ENCODE assay signal across 8 mouse cellular contexts in the genomic region with DNA sequence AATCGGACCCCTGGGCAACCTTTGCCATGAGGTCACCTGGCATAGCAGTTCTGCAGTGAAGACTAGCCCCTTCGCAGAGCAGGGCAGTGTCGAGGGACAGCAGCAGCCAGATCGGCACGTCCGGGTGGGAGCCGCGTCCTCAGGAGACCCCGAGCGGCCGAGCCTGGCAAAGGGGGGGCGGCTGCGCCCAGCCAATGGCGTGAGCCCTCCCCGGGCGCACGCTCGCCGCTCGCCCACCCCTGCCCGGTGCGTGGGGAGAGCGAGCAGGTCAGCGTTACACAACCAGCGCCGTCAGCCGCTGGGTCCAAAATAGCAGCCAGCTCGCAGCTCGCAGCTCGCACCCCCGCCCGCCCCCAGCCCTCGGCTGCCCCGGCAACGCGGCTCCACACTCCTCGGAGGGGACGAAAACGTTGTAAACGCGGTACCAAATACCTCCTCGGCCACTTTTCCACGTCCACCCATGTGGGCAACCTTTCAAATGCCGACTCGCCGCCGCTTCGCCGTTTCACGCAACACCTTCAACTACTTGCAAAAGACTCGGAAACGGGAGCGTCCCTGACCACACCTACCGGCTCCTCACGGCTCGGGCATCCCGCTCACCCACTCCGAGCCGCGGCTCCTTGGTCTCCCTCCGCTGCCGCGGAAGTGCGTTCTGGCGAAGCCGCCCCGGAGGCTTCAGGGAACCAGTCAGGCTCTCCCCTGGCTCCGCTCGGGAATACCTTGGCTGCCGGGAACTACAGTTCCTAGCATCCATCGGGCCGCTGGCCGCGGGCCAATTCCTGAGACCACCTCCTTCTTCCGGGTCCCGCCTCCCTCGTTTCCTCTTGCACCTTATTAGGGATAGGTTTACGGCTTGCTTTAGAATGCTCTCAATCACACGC. TPM values are rescaled to one million over a fixed set of nuclear protein-coding genes. Genes with fewer than 3 reads are reported as not detected.
DNase-seq lines count a peak whose midpoint lies in the region; ATAC-seq and TF ChIP-seq lines count a peak whose summit lies in the region.

A gene (minus strand): TSS at position 763 of the 881 bp plus-strand sequence.

- H3K4me2 ChIP-seq in intestine, embryonic 14.5 days (ENCODE audit: low read length), result peak within 1 kb of the TSS; percentile 72

- H3K4me1 ChIP-seq in cortical plate, adult 2 months (ENCODE audit: control insufficient read depth, insufficient read depth, low read length), result peaks cover 2% of the 10 kb centered on the region; the same call in 1 of the 2 replicates
- H3K4me1 ChIP-seq in intestine, embryonic 14.5 days (replicated peaks; ENCODE audit: control insufficient read depth, insufficient read depth, low read length), result no peaks in the 10 kb centered on the region

- H3K36me3 ChIP-seq in intestine, embryonic 14.5 days (ENCODE audit: control insufficient read depth, insufficient read depth, low read length), result peaks cover 6% of the 10 kb centered on the region; the same call in 1 of the 2 replicates

- no peak for TF ChIP-seq POLR2A in cortical plate, adult 2 months (IDR thresholded peaks at IDR 0.05; ENCODE audit: extremely low read depth, insufficient read depth, low read length)

- peak; percentile 74 for ATAC-seq in activated CD4-positive, CD25-positive, alpha-beta regulatory T cell, adult 4 months
- ATAC-seq in intestine, embryonic 14.5 days (replicated peaks; ENCODE audit: low FRiP score, low TSS enrichment, low read depth), result peak; percentile 96

- H3K9ac ChIP-seq in intestine, embryonic 14.5 days (ENCODE audit: low read length), result peak within 1 kb of the TSS; percentile 61

- under 1% methylated on average over 77 of the region's 79 CpGs for WGBS in intestine, embryonic 14.5 days

- peak within 1 kb of the TSS; percentile 85 for H3K4me3 ChIP-seq in cortical plate, adult 2 months (ENCODE audit: insufficient read depth, low read length)
- peak within 1 kb of the TSS; percentile 63 for H3K4me3 ChIP-seq in intestine, embryonic 14.5 days (ENCODE audit: low read depth, low read length)

- H3K27me3 ChIP-seq in intestine, embryonic 14.5 days (replicated peaks; ENCODE audit: control insufficient read depth, insufficient read depth, low read length), result no peaks in the 10 kb centered on the region

- peak; percentile 93 for DNase-seq in gastrocnemius, postnatal 25 days
- DNase-seq in intestine, embryonic 14.5 days (ENCODE audit: low spot score), result peak; percentile 96
- DNase-seq in left cerebral cortex, postnatal 14 days (ENCODE audit: low spot score in 2 of 2), result peak; percentile 98
- peak; percentile 96 for DNase-seq in mesoderm, embryonic 11.5 days (ENCODE audit: low read depth, low spot score)
- peak; percentile 96 to 97 for DNase-seq in right cerebral cortex, postnatal 36 days (ENCODE audit: low spot score in 2 of 2)
- DNase-seq in yolk sac, embryonic 10.5 days (ENCODE audit: low spot score), result peak; percentile 95

- no peak for TF ChIP-seq CTCF in cortical plate, adult 2 months (IDR thresholded peaks at IDR 0.05; ENCODE audit: extremely low read depth, insufficient read depth, low read length)

- H3K27ac ChIP-seq in cortical plate, adult 2 months (ENCODE audit: insufficient read depth, low read length), result peak within 1 kb of the TSS; percentile 96
- peak within 1 kb of the TSS; percentile 86 for H3K27ac ChIP-seq in intestine, embryonic 14.5 days (ENCODE audit: low read depth)

- H3K9me3 ChIP-seq in intestine, embryonic 14.5 days (ENCODE audit: control insufficient read depth, low read length), result no peaks in the 10 kb centered on the region

- intact Hi-C loops in left cerebral cortex, postnatal 14 days (cut with DNase I), result loop anchor here (5.0 kb wide), 2 partner anchors 43 to 238 kb away; a partner anchor contains a TSS

RNA-seq across cellular contexts. Expression of the gene that starts here (rescaled TPM):
- 1 to 10 TPM; 2.7 to 4.5 TPM for polyA plus RNA-seq in activated CD4-positive, CD25-positive, alpha-beta regulatory T cell, adult 4 months (2017; shearing (Covaris generic))
- 38.0 and 38.1 TPM in 2 replicates for polyA plus RNA-seq in cortical plate, adult 2 months (2012; rRNA removed)
- 10 to 100 TPM; 12.6 to 13.5 TPM for total RNA-seq in gastrocnemius, postnatal 25 days (2021)
- polyA plus RNA-seq in intestine, embryonic 14.5 days (2014; fragmentation: Nextera tagmentation; extraction: Ambion mirVana), result 23.0 and 25.2 TPM in 2 replicates
- total RNA-seq in left cerebral cortex, postnatal 14 days (2021), result 10 to 100 TPM; 54.0 to 56.7 TPM

Comparison
In these comparisons a context has a peak if more than half of its experiments do, and no peak if none do; other contexts are left out.
1. Peak in every context shown above with its lines: DNase-seq, ATAC-seq, H3K4me3 ChIP-seq and H3K27ac ChIP-seq.